Mouse (Mus musculus): ENCODE results near the gene Has3.
"Not testable (repeated sequence)": the region's sequence is repeated elsewhere in the genome, so short reads cannot be mapped to it uniquely, and the experiment has no call there.

Has3 gene

DNA sequence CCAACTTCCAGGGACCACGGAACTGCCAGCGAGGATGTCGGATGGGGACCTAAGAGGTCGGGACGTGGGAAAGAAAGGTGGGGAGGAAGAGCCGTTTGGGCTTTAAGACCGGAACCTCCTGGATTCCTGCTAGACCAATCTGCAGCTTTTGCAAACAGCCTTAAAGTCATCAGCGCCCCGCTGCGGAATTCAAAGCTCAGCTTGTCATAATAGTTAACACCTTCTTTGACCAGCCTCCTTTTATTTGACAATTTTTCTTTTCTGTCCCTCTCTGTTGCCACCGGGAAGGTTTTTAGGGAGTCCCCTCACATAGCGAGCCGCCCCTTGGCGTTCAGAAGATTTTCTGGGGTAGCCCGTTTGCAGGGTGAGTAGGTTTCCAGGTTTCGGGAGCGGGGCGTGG lies at the start of gene Has3:
Has3 (plus strand) TSS at position 192 of the 400 bp plus-strand sequence.
- DNase-seq (ENCODE audit: low read depth, low spot score): no peak

- DNase-seq (ENCODE audit: low read depth, low spot score): no peak
Observed at GRCm38 (mm10) chr8:106820553-106821515, 49.2 kb upstream of the Has3 start.

- DNase-seq (ENCODE audit: low read depth, low spot score): no peak
Observed at GRCm38 (mm10) chr8:106828921-106829320, 41.1 kb upstream of the Has3 start.

- no peak for DNase-seq (ENCODE audit: low read depth, low spot score)
Observed at GRCm38 (mm10) chr8:106829526-106830045, 40.5 kb upstream of the Has3 start.

GRCm38 (mm10) chr8:106834899-106835298 lies 35.1 kb upstream of the Has3 start:
- no peak for DNase-seq (ENCODE audit: low read depth, low spot score)

GRCm38 (mm10) chr8:106836525-106836924 lies 33.5 kb upstream of the Has3 start:
- no peak for DNase-seq (ENCODE audit: low read depth, low spot score)

- no peak for DNase-seq (ENCODE audit: low read depth, low spot score)
Observed at GRCm38 (mm10) chr8:106838803-106839202, 31.2 kb upstream of the Has3 start.

DNA sequence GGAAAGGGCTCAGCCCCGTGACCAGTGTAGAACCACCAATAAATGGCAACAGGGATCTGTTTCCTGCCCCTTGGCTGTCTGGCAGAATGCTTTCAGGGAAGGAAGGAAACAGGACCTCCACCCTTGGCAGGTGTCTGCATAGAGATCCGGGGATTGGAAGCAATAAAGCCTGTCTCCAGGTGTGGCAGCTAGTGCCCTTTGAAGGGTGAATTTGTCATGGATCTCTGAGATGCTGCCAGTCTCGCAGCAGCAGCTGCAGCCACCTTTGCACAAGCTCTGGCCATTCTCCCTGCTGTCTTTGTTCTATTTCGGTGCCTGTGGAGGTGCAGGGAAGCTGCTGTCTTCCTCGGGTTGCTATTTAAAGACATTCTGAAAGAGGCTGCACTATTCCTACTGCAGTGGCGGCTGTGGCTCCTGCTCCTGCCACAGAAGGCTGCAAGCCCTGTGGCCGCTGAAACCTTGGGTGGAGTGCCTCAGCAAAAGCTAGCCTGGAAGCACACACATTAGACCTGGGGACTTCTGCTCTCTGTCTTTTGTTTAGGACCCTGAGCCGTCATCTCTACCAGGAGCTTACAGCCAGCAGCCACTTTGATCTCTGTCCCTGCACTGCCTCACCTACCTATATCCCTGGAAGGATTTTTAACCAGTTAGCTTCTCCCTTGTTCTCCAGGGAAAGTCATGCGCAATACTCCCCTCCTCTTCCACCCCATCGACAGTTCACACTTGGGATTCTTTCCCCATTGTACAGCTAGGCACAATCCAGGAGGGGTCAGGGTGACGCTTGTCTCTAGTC lies 30.6 kb upstream of the Has3 start:
- DNase-seq (ENCODE audit: low read depth, low spot score): no peak

- DNase-seq (ENCODE audit: low read depth, low spot score): no peak
Observed at GRCm38 (mm10) chr8:106850034-106850433, 20.0 kb upstream of the Has3 start.

DNA sequence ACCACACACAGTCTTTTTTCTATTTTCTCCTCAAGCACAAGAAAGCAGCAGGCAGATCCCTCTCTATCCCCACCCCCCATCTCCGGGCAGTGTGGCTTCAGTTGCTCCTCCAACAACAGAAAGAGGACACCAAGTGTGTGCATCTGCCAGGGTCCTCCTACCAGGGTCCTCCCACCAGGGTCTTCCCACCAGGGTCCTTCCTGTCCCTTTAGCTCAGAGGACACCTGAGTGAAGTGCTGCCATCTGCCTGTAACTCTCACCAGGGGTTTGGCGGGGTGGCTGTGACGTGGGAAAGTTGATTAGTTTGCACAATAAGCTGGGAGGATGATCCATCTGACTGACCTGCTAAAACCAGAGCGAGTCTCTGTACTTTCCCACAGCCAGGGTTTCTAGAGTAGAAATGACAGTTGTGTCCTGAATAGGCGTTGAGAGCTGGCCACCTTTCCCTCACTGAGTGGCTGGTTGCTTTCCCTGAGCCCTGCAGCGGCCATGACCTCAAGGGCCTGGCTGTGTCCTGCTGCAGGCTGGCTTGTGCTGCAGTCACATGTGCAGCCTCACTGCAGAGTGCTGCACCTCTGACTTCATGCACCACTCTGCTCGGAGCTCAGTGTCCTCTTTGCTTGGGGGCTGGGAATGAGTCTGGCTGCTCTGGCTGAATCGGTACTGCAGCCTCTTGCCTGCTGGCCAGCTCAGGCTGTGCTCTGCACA lies 15.4 kb upstream of the Has3 start:
- no peak for DNase-seq (ENCODE audit: low read depth, low spot score)

- no peak for DNase-seq (ENCODE audit: low read depth, low spot score)
Observed at GRCm38 (mm10) chr8:106855242-106855562, 14.8 kb upstream of the Has3 start.

DNA sequence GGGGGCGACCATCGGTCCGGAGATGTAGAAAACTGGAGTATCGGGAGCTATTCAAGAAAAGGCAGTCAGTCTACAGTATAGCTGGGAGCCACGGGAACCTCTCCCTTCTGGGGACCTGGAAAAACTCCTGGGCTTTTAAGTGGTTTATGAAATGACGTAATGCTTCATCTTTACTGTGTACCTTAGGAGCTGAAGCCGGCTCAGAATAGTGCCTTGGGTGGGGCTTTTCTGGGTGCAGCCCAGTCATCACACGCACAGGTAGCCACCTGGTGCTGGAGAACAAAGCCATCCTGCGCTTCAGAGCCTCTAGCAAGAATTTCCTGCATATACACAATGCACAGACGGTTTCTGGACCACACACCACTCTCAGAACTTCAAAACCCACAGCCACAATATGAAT lies 7.2 kb upstream of the Has3 start:
- no peak for DNase-seq (ENCODE audit: low read depth, low spot score)

DNA sequence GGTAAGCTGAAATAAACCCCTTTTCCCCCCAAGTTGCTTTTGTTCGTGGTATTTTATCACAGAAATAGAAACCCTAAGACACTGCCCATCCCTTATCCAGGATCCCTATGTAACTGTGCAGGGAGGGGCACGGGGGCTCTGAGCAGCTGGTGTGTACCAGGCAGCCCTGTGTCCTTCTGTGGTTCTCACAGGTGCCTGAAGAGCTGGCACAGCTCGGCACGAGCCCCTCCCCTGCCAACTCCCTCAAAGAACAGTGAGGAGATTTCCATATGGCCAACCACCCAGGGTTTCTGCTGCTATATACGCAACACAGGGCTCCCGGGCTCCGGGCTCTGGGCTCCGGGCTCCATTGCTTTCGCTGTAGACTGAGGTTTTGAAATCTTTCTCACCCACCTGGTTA lies 4.7 kb upstream of the Has3 start:
- DNase-seq (ENCODE audit: low read depth, low spot score): no peak

DNA sequence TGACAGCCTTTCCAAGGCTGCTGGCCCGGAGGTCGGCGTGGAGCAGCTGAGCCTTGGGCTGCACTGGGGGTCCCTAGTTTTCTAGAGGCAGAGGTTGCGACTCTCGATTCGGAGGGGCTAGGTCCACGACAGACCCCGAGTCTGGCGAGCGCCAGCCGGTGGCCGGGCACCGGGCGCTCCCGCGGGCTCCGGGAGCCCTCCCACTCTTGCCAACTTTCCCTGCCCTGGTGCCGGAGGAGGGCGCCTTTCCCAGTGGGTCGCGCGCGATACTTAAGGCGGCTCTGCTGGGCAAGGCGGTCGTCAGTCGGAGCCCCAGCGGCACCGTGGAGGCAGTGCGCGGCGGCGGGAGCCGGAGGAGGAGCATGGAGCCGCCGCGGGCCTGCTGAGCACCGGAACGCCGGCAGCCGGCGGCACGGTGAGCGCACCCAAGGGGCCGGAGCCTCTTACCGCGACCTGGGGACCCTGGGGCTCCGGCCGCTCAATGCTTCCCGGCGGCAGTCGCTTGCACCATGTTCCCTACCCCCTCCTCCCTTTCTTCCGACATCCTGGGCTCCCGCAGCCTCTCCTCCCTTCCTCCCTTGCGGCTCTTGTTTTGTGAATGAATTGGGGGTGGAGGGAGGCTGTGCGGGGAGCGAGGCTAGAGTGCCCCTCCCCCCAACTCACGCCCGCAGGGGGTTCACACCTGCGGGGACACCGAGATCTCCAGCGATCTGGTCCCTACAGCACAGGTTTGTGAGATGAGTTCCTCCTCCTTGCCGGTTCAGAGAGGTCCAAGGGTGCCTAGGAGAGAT lies 690 bp downstream of the Has3 start:
- DNase-seq (ENCODE audit: low read depth, low spot score): no peak

DNA sequence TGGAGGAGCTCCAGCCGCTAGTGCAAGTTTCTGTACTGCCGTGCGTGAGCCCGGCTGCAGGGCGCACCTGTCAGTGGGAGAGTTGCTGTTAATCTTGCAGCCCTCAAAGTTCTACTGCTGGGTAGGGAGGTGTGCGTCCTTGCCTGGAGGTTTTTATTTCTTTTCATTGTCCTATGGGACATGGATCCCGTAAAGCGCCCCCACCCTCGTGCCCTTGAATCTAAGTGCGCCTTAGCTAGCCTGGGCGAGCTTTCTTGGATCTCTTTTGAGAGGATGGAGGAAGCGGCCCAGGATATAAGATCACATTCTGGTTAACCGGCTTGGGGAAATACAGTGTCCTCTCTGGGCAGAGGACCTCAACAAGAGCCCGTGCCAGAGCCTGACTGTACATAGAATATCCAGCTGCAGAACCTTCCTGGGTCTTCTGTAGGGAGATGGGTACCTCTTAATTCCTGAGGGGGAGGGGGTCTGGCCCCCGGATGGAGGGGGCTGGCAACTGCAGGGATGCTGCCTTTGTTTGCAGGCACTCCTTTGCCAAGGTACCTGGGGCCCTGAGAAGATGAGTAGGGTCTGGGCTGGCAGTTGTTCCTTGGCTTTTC lies 1.4 kb downstream of the Has3 start:
- DNase-seq (ENCODE audit: low read depth, low spot score): no peak

GRCm38 (mm10) chr8:106871931-106872371 lies 1.9 kb downstream of the Has3 start:
- DNase-seq (ENCODE audit: low read depth, low spot score): no peak

DNA sequence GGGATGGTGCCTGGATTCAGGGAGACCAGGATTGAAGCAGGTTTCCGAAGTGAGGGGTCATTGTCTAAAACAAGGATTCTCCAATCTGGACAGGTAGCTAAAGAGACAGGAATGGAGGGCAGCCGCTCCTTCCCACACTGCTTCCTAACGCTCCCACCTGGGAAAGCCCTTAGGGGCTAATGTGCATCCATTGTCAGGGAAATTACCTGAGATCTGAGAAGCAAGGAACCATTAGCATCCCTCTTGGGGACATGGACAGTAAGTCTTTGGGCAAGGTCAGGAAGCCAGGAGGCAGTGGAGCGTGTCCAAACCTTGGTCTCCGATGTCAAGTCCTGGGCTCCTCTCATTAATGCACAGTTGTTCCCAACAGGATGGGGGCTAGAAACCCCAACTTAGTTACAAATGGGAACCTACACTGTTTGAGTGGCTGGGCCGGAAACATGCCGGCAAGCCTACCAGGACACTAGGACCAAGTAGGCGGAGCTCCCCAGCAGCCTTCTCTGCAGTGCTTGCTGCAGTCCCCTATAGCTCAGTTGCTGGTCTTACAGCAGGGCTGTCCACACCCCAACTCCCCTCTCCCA lies 2.5 kb downstream of the Has3 start:
- DNase-seq (ENCODE audit: low read depth, low spot score): no peak

GRCm38 (mm10) chr8:106880121-106880707 lies 10.2 kb downstream of the Has3 start:
- no peak for DNase-seq (ENCODE audit: low read depth, low spot score)

- not testable (repeated sequence) for DNase-seq (ENCODE audit: low read depth, low spot score)
Observed at GRCm38 (mm10) chr8:106884094-106884493, 14.1 kb downstream of the Has3 start.

Measured in c-Kit-negative CD71-positive TER-119-positive erythroid progenitor cells, embryonic 14.5 days (primary cell).